Mouse (Mus musculus) megakaryocyte, embryonic 14.5 days (primary cell): Measurements from ENCODE around the gene Cish. TPM values are rescaled to one million over a fixed set of nuclear protein-coding genes. Genes with fewer than 3 reads are reported as not detected.

Experiments
- H3K27me3 ChIP-seq: replicated peaks from 2 replicates; pipeline ENCODE3; 2012; ENCODE audit warnings: inconsistent platforms
- H3K36me3 ChIP-seq: replicated peaks from 2 replicates; pipeline ENCODE3; 2012; ENCODE audit warnings: low read length, inconsistent platforms, mixed read lengths
- H3K4me1 ChIP-seq: 2 replicates; pipeline ENCODE4 v1.6.1; 2012; ENCODE audit warnings: inconsistent platforms
- H3K4me3 ChIP-seq: replicated peaks from 2 replicates; pipeline ENCODE3; 2012; ENCODE audit warnings: moderate library complexity, mild to moderate bottlenecking, inconsistent platforms
- H3K9me3 ChIP-seq: 2 replicates; pipeline ENCODE4 v1.6.1; 2012; ENCODE audit warnings: inconsistent platforms
- FLI1 ChIP-seq: IDR thresholded peaks from 2 replicates; pipeline ENCODE4 v1.6.1; 2012; ENCODE audit warnings: low read length, inconsistent platforms, mixed read lengths
- GATA1 ChIP-seq: IDR thresholded peaks from 3 replicates; pipeline ENCODE4 v1.6.1; 2012; ENCODE audit warnings: mixed read lengths, low read length, inconsistent platforms, borderline replicate concordance
- polyA plus RNA-seq: library from polyadenylated mRNA; stranded (reverse); fragments of >175 nt; gene quantifications from 2 replicates; pipeline ENCODE4 v1.2.3, GENCODE M21; 2012; ENCODE audit warnings: low replicate concordance; ENCODE audit not compliant: insufficient read depth

Cish gene
- polyA plus RNA-seq, 1 experiment, result 47.7 TPM

DNA sequence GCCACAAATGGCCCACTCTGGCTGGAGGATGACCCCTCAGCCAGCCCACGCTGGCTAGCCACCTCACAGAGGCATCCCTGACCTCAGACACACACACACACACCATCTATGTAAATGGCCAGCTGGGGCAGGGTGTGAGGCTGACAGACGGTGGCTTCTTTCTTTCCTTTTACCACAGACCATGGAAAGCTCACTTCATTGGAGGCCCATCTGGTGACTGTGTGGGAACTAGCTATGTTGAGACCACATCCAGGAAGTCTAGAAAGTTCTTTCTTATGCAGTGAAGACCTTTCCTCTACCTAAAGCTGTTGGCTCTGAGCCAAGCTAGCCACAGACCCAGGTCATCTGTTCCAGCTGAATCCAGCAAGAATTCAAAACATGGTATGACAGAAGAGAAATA, 37.9 kb downstream of the Cish start:
- peaks cover 92% of the 10 kb centered on the region for H3K4me1 ChIP-seq
- H3K27me3 ChIP-seq, result no peaks in the 10 kb centered on the region
- H3K36me3 ChIP-seq, result peaks cover 48% of the 10 kb centered on the region

DNA sequence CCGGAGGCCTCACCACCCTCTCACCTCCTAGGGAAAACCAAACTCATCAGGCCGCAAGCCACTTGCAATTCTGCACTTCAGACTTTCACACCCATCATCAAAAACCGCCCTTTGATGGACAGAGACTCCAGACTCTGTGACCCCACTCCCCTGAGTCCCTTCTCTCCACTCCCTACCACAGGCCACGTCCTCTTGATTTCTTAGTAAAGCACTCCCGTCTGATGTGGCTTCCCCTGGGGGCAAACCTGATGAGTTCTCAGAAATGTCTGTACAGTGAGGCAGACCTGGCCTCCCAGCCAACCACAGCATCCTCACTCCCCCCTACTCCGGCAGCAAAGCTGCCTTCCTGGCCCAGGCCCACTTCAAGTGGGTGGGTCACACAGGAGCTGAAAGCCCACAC, 38.5 kb downstream of the Cish start:
- Histone ChIP-seq H3K4me3 (peak overlapping the region; percentile 67), H3K36me3 (peaks cover 41% of the 10 kb centered on the region), H3K4me1 (peaks cover 89% of the 10 kb centered on the region), H3K27me3 (no peaks in the 10 kb centered on the region), H3K9me3 (no peaks in the 10 kb centered on the region)
- no peak for TF ChIP-seq FLI1
- no peak for TF ChIP-seq GATA1

More for the DNA sequence above, 37.9 kb downstream of the Cish start:
- H3K4me3 ChIP-seq, result peak overlapping the region; percentile 46
- no peak for TF ChIP-seq GATA1
- TF ChIP-seq FLI1, result no peak
- no peaks in the 10 kb centered on the region for H3K9me3 ChIP-seq

DNA sequence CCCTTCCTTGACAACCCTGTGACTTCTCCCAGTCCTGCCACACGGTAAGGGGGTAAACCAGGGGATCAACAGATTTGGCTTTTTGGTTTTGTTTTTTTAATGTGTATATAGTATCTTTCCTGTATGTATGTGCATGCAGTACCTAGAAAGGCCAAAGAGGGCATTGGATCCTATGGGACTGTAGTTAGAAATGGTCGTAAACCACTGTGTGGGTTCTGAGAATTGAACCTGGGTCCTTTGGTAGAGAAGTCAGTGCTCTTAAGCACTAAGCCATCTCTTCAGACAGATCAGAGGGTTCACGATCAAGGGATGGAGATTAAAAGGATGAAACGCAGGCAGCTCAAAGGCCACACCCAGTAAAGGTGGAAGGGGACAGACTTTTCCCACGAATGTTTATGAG, 39.2 kb downstream of the Cish start:
- TF ChIP-seq GATA1 (no peak), FLI1 (no peak)
- Histone ChIP-seq H3K4me1 (peaks cover 87% of the 10 kb centered on the region), H3K36me3 (peaks cover 34% of the 10 kb centered on the region), H3K27me3 (no peaks in the 10 kb centered on the region), H3K9me3 (no peaks in the 10 kb centered on the region), H3K4me3 (no peak overlapping the region)

DNA sequence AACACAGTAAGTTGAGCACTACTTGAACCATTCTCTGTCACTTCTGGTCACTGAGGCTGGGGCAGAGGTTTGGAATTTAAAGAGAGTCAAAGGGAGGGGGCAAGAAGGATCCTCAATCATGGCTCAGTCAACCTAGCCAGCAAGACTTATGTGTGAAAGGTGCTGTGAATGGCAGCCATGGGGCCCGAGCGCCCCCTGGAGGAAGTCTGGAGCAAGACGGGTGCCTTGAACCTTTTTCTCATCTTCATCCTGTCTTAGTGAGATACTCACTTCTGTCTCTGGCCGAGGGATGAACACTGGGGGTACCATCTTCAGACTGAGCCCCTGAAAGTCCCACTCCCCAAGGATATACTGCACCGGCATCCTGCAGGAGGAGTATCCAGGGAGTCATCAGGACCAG, 40.1 kb downstream of the Cish start:
- Histone ChIP-seq H3K27me3 (peaks cover 4% of the 10 kb centered on the region), H3K36me3 (peaks cover 29% of the 10 kb centered on the region), H3K9me3 (no peaks in the 10 kb centered on the region), H3K4me3 (no peak overlapping the region), H3K4me1 (peaks cover 91% of the 10 kb centered on the region)
- TF ChIP-seq GATA1, result no peak
- TF ChIP-seq FLI1, result no peak

DNA sequence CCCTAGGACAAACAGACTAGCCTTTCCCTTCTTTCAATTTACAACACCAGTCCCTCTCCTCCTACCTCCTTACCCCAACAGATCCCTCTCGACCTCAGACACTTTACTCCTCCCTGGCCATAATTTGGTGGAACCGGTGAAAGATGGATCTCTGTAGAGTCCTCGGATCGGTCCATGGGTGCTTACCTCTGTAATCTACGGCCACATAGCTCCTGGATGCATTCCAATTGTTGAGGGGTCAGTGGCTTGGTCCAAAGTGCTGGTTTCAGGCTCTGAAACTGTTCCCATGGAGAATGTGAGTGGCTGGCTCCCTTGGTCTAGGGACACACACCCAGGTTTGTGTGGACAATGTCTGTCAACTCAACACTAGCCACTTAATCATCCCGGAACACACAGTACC, 40.6 kb downstream of the Cish start:
- Histone ChIP-seq H3K9me3 (no peaks in the 10 kb centered on the region), H3K4me3 (no peak overlapping the region), H3K4me1 (peaks cover 91% of the 10 kb centered on the region), H3K36me3 (peaks cover 25% of the 10 kb centered on the region), H3K27me3 (peaks cover 8% of the 10 kb centered on the region)
- TF ChIP-seq GATA1 (no peak), FLI1 (no peak)

DNA sequence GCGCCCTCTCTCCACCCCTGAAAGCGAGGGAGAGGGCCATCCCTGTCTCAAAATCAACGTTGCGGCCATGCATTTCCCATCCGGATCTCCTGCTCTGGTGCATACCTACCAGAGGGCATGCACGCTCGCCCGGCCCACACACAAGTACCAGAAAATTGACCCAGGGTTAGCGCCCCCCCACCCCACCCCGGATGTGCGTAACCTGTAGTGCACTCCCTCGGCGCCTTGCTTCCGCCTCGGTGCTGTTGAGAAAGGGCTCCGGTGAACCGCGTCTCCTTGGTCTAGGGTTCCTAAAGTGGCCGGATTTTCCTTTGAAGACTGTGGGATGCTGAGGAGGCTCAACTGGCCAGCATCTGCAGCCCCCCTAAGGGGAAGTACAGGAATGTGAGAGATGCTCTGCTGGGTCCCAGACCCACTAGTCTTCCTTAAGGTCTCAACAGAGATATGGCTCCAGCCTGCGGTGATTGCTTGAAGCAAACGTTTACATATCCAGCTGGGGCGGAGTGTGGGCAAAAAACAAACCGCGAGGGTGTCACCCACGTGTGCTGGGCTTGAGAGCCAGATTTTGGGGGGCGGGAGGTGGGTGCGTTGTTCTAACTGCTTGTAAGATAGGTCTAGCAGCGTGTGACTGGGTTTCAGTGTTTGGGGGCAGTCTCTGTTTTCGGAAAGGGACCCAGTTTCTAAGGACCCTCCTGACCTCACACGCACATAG, 42.5 kb downstream of the Cish start, which contains the start of gene Hemk1:
Gene Hemk1 (minus strand): TSS at position 179 of the 712 bp plus-strand sequence.
- TF ChIP-seq GATA1, result no peak
- TF ChIP-seq FLI1, result no peak

DNA sequence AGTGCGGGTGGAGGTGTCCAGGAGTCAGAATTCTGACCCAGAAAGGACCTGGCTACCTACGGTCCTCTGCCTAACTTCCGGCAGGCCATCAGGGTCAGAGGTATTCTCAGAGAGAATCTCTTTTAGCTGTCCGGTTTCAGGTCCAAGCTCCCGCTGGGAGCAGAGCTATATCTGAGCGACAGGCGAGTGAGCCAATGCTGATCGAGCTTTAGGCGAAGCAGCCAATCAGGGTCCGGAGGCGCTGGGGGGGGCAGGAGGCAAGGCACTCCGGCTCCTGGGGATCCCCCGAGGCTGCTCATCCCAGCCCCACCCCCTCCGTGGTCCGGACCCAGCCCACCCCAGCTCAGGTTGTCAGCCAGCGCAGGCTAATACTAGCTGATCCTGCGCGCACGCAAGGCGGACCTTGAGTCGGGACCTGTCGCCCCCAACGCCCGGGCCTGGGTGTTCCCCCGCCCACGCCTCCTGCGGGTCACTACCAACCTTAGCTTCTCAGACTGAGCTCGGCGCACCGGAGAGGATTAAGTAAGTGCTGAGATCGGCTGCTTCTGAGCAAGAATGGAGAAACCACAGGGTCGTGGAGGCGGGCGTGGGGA, 44.5 kb downstream of the Cish start, which contains the start of gene 6430571L13Rik:
Gene 6430571L13Rik (plus strand): TSS at position 336 of the 593 bp plus-strand sequence.
- no peaks in the 10 kb centered on the region for H3K9me3 ChIP-seq
- TF ChIP-seq GATA1 (no peak), FLI1 (no peak)
- H3K4me3 ChIP-seq, result peak within 1 kb of the TSS; percentile 95
- H3K4me1 ChIP-seq, result peaks cover 67% of the 10 kb centered on the region
- peaks cover 28% of the 10 kb centered on the region for H3K27me3 ChIP-seq
- peaks cover 3% of the 10 kb centered on the region for H3K36me3 ChIP-seq

More for the DNA sequence above, 42.5 kb downstream of the Cish start, which contains the start of gene Hemk1:
- no peaks in the 10 kb centered on the region for H3K9me3 ChIP-seq
- H3K36me3 ChIP-seq, result peaks cover 5% of the 10 kb centered on the region
- H3K27me3 ChIP-seq, result peaks cover 20% of the 10 kb centered on the region
- peak within 1 kb of the TSS; percentile 96 for H3K4me3 ChIP-seq
- H3K4me1 ChIP-seq, result peaks cover 72% of the 10 kb centered on the region

DNA sequence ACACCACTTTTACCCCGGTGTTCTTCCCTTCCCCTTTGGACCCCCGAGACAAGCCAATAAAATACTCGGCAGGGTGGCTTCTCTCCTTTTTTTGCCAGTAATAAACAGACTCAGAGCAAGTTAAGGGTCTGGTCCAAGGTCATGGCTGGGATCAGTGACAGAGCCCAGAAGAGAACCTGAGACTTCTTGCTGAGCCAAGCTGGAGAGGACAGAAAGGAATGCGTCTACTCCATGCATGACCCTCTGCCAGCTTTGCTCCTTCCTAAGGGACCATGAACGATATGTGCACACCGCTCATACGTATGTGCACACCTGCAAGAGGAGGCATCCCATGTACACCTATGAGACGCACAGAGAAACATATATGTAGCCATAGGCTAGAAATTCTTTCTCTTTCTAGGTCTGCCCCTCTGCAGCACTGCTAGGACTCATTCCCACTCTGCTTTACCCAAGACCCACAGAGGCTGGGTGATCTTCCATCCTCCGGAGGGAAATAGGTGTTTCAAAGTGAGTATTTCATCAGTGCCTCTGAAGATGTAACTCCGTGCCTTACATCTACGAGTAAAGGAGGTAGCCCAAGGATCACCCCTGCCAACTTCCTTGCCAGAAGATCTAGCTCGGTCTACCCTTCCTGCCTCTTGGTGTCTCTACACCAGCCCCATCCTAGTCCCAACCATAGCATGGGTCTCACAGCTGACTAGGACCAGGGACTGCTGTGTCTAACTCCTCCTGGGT, 45.3 kb downstream of the Cish start:
- Histone ChIP-seq H3K36me3 (no peaks in the 10 kb centered on the region), H3K4me3 (peak overlapping the region; percentile 95), H3K9me3 (no peaks in the 10 kb centered on the region), H3K4me1 (peaks cover 59% of the 10 kb centered on the region), H3K27me3 (peaks cover 28% of the 10 kb centered on the region)
- TF ChIP-seq FLI1, result no peak
- no peak for TF ChIP-seq GATA1

DNA sequence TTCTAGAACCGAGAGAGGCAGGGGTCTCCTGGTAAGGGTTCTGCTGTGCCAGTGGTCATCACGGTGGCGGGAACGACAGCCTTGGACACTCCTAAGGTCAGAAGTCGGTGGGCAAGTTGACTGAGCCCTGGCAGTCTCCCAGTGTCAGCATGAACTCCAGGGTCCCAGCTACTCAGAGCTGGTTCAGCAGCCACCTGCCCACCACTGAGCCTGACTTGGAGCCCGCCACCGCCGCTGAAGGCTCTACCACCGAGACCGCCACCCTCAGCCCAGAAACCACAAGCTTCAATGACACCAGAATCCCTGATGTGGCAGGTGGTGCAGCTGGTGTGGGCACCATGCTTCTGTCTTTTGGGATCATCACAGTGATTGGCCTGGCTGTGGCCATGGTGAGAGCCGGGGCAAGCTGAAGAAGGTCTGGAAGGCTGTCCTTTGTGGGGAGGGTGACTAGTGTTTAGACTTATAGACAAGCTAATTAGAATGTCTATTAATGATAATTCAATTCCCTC, 46.4 kb downstream of the Cish start:
- TF ChIP-seq FLI1 (no peak), GATA1 (no peak)
- Histone ChIP-seq H3K4me3 (no peak overlapping the region), H3K9me3 (no peaks in the 10 kb centered on the region), H3K27me3 (peaks cover 30% of the 10 kb centered on the region), H3K4me1 (peaks cover 49% of the 10 kb centered on the region), H3K36me3 (no peaks in the 10 kb centered on the region)
